Mouse (Mus musculus): ENCODE measurements around the gene Laptm5.

The Laptm5 gene

DNA sequence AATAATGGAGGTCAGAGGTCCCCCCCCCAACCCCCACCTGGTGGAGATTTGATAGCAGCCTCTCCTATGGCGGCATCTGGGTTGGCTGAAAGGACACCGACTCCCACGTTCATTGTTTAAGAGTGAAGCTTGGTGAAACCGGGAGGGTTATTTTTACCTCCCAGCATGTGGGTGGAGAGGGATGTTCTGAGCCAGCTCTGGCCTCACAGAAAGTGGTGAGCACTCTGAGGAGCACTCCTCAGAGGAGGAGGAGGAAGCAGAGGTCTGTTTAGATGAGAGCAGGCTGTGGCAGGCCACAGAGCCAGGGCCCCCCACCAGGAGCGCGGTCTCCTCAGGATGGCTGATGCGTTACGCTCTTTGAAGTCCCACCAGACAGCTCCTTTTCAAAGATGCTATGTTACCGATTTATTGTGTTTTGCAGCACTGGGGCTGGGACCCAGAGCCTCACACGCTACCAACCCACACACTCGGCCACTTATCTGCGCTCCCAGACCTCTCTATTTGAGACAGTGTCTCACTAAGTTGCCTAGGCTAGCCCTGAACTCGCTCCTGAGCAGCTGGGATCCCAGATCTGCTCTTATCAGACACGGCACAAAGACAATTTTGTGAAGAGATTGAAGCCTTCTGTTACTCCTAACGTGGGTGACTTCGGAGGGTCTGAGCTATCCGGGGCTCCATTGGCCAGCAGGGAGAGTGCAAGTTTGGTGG is 3.6 kb upstream of the Laptm5 start:
- ChIA-PET POLR2A (interaction anchor here in 3 of 4 experiments (0.5 to 13.1 kb wide), 17 partner anchors 9 to 600 kb away, joined by 3 to 219 read pairs (median 4); partner anchors contain the start of genes Fabp3 (in 1 of the 3), Gm10570 (in 1 of the 3) and Matn1 (in 1 of the 3)), CTCF (interaction anchor here (0.6 to 1.4 kb wide), 7 partner anchors 10 to 38 kb away, joined by 3 to 7 read pairs (median 5); no protein-coding TSS in a partner anchor)

- POLR2A ChIA-PET = interaction anchor here in 3 of 4 experiments (0.5 to 13.1 kb wide), 17 partner anchors 8 to 1292 kb away, joined by 3 to 219 read pairs (median 3); partner anchors contain the start of genes Matn1 (in 2 of the 3) and Zcchc17 (in 1 of the 3)
- CTCF ChIA-PET = interaction anchor here (0.5 to 1.0 kb wide), 13 partner anchors 8 to 1857 kb away, joined by 3 to 11 read pairs (median 3); no protein-coding TSS in a partner anchor
These were observed 2.3 kb upstream of the Laptm5 start for GRCm38 (mm10) chr4:130910666-130911065.

DNA sequence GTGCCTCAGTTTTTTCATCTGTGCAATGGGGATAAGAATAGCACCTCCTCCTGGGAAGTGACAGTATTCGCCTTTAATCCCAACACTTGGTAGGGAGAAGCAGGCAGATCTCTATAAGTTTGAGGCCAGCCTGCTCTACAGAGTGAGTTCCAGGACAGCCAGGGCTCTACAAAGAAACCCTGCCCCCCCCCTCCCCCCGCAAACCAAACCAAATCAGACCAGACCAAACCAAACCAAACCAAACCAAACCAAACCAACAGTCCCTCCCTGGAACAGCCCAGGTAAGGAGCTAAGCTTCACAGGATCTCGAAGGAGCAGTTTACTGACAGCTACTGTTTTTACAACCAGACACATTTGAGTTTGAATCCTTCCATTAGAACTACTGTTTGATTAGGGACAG is 299 bp upstream of the Laptm5 start:
- POLR2A ChIA-PET = interaction anchor here (0.6 to 13.1 kb wide), 25 partner anchors 9 to 1440 kb away, joined by 3 to 219 read pairs (median 4); partner anchors contain the start of gene Matn1 (in 2 of the 4)
- CTCF ChIA-PET = interaction anchor here (0.6 to 1.6 kb wide), 7 partner anchors 12 to 252 kb away, joined by 3 to 11 read pairs (median 3); partner anchors contain the start of gene Matn1 (in 1 of the 4)

DNA sequence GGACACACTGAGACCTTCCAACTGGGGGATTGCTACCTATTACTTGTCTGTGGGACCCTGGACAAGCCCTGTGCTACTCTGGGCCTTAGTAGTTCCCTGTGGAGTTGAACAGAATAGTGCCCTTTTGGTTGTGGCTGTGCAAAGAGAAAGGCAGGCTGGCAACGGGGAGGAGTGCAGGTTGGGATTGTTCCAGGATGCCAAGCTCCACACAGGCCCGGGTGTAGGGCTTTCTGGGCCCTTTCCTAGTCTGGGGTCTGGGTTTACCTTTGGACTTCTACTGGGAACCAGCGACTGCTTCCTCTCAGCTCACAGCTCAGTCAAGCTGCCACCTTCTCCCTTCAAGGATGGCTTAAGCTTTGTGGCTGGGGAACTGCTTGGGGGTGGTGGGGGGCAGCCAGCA is 586 bp downstream of the Laptm5 start:
- CTCF ChIA-PET = interaction anchor here in 3 of 4 experiments (0.6 to 1.6 kb wide), 5 partner anchors 16 to 281 kb away, joined by 4 to 6 read pairs (median 4); partner anchors contain the start of gene Matn1 (in 1 of the 3)
- POLR2A ChIA-PET = interaction anchor here (0.6 to 13.1 kb wide), 35 partner anchors 8 to 961 kb away, joined by 3 to 219 read pairs (median 4); partner anchors contain the start of genes Matn1 (in 2 of the 4) and Sdc3 (in 1 of the 4)

DNA sequence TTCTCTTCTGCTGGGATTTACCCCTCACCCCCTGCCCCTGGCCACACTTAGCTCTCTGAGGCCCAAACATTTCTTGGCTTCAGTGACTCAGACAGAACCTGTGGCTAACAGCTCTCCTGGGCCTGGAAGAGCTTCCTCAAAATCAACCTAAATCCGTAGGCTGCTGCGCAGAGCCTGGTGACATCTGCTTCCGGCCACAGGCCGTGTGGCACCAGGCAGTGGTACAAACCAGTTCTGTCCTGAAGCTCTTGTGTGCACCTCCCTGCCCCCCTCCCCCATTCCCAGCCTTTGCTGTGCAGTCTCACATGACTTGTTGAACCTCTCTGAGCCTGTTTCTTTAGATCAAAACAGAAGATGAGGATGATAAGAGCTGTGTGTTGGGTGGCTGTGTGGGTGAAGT is 1.1 kb downstream of the Laptm5 start:
- CTCF ChIA-PET = interaction anchor here in 2 of 4 experiments (0.6 to 1.6 kb wide), 4 partner anchors 17 to 32 kb away, joined by 3 to 6 read pairs (median 4); partner anchors contain the start of gene Matn1 (in 1 of the 2)
- POLR2A ChIA-PET = interaction anchor here (0.6 to 13.1 kb wide), 38 partner anchors 7 to 1930 kb away, joined by 3 to 219 read pairs (median 4); partner anchors contain the start of genes Matn1 (in 2 of the 4) and Sdc3 (in 1 of the 4)

GRCm38 (mm10) chr4:130914527-130914926 is 1.6 kb downstream of the Laptm5 start:
- POLR2A ChIA-PET = interaction anchor here (0.6 to 13.1 kb wide), 36 partner anchors 7 to 1930 kb away, joined by 3 to 219 read pairs (median 3); partner anchors contain the start of genes Matn1 (in 1 of the 4) and Sdc3 (in 1 of the 4)

GRCm38 (mm10) chr4:130915006-130915667 is 2.2 kb downstream of the Laptm5 start:
- ChIA-PET CTCF (interaction anchor here in 1 of 4 experiments (0.7 kb wide), 1 partner anchor 10 kb away, joined by 3 read pairs; no protein-coding TSS in a partner anchor), POLR2A (interaction anchor here in 2 of 4 experiments (0.8 to 13.1 kb wide), 19 partner anchors 8 to 610 kb away, joined by 3 to 219 read pairs (median 4); partner anchors contain the start of gene Matn1 (in 1 of the 2))

More at GRCm38 (mm10) chr4:130914527-130914926, 1.6 kb downstream of the Laptm5 start:
- CTCF ChIA-PET = interaction anchor here in 2 of 4 experiments (0.6 to 1.6 kb wide), 5 partner anchors 11 to 32 kb away, joined by 3 to 6 read pairs (median 4); partner anchors contain the start of gene Matn1 (in 1 of the 2)

- ChIA-PET POLR2A (interaction anchor here in 2 of 4 experiments (1.1 to 13.1 kb wide), 5 partner anchors 7 to 395 kb away, joined by 3 to 219 read pairs (median 12); no protein-coding TSS in a partner anchor), CTCF (no interaction called here)
These were observed 2.7 kb downstream of the Laptm5 start for GRCm38 (mm10) chr4:130915668-130916035.

GRCm38 (mm10) chr4:130916639-130917038 is 3.7 kb downstream of the Laptm5 start:
- POLR2A ChIA-PET = interaction anchor here in 1 of 4 experiments (1.2 to 13.1 kb wide), 5 partner anchors 6 to 396 kb away, joined by 3 to 219 read pairs (median 7); partner anchors contain the start of gene Laptm5
- CTCF ChIA-PET = interaction anchor here in 1 of 4 experiments (0.7 kb wide), 1 partner anchor 462 kb away, joined by 3 read pairs; no protein-coding TSS in a partner anchor

DNA sequence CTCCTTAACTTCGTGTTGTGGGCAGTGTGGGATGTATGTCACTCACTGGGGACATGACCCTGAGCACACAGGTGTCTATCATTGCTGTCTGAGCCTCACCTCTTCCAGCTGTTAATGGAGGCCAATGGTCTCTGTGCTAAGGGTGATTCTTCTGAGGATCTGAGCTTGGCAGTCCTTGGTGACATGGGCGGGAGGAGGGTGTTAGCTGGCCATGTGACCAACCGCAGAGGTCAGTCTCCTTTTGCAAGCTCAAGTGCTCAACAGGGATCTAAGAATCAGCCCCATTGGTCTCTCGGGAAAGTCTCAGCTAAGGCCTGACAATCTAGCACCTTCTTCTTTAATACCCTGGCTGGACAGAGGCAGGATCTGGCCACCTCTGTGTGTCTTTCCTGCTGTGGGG is 4.6 kb downstream of the Laptm5 start:
- POLR2A ChIA-PET = interaction anchor here in 2 of 4 experiments (0.5 to 12.5 kb wide), 10 partner anchors 7 to 610 kb away, joined by 3 to 219 read pairs (median 4); partner anchors contain the start of gene Laptm5 (in 1 of the 2)
- CTCF ChIA-PET = interaction anchor here in 3 of 4 experiments (0.6 to 0.7 kb wide), 3 partner anchors 39 to 461 kb away, joined by 3 read pairs; no protein-coding TSS in a partner anchor

DNA sequence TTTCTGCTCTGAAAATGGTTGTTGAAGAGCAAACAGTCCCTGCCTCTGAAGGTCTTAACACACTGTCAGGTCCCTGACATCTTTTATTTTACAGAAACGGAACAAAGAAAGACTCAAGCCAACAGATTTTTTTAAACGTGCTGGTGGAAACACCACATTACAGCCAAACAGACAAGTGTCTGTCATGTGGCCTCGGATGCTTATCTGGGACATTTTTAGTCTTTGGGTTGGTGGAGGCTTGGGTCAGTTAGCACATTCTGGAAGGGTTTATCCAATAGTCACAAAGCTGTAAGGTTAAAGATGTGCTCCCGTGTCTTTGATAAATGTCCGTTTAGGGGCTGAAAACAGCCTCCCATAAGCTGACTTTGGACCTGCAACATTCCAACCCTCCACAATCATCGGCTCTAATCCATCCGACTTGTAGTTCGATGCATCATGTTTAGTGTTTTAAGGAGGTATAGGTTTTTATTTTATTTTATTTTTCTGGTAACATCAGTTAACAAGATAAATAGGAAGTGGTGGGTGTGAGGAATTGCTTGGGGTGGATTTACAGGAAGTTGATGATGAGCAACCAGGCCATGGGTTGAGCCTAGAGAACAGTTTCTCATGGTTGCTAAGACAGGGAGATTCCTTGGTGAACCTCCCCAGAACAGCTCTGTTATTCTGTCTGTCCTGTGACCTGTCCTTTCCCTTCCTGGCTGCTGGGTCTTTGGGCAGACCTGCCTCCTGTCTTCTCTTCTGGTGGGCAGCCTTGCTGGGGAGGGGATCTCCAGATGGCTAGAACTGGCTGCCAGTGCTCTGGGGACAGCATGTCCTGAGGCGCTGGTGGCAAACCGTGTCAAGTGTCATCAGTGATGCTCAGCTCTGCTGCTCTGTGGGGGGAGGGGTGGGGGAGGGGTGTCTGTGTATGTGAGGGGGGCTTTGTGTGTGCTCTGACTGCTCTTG is 6.2 kb downstream of the Laptm5 start:
- CTCF ChIA-PET = interaction anchor here in 2 of 4 experiments (0.6 to 2.3 kb wide), 4 partner anchors 8 to 27 kb away, joined by 3 to 10 read pairs (median 4); no protein-coding TSS in a partner anchor

DNA sequence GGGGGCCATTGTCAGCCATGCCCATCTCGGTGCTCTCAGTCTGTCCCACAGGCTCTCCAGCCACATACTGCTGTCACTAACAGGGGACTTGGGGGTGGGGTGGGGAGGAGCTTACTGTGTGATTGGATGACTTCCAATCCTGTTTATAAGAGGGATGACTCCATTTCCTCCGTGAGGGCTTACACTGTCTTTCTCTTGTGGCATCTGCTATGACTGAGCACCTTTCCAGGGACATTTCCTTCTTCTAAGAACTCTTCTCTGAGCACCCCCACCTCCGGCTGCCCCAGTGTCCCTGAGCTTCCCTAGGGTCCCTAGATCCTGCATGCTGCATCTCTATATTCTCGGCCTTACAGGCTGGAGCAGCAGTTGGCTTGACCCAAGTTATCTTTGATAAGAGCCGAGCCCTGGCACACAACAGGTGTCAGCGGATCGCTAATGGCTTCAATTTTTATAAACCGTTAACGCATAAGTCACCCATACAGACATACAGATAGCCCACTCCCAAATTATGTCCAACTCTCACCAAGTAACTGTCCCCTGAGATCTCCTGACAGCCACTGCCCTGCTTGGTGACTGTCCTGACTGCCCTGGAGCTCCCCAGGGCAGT is 6.9 kb downstream of the Laptm5 start:
- CTCF ChIA-PET = interaction anchor here in 2 of 4 experiments (0.6 to 2.3 kb wide), 4 partner anchors 9 to 27 kb away, joined by 3 to 10 read pairs (median 4); no protein-coding TSS in a partner anchor
- POLR2A ChIA-PET = interaction anchor here in 3 of 4 experiments (0.7 to 12.5 kb wide), 22 partner anchors 8 to 612 kb away, joined by 3 to 219 read pairs (median 7); partner anchors contain the start of genes Laptm5 (in 2 of the 3), Fabp3 (in 1 of the 3), Gm10570 (in 1 of the 3) and Matn1 (in 1 of the 3)

More for the DNA sequence above, 6.2 kb downstream of the Laptm5 start:
- POLR2A ChIA-PET = interaction anchor here in 3 of 4 experiments (0.7 to 12.5 kb wide), 23 partner anchors 7 to 611 kb away, joined by 3 to 219 read pairs (median 5); partner anchors contain the start of genes Laptm5 (in 2 of the 3), Fabp3 (in 1 of the 3), Gm10570 (in 1 of the 3) and Matn1 (in 1 of the 3)

GRCm38 (mm10) chr4:130920951-130921693 is 8.2 kb downstream of the Laptm5 start:
- ChIA-PET CTCF (interaction anchor here (0.6 to 2.3 kb wide), 8 partner anchors 12 to 1847 kb away, joined by 3 to 10 read pairs (median 4); no protein-coding TSS in a partner anchor), POLR2A (interaction anchor here in 3 of 4 experiments (0.6 to 12.5 kb wide), 38 partner anchors 8 to 953 kb away, joined by 3 to 219 read pairs (median 4); partner anchors contain the start of genes Laptm5 (in 3 of the 3), Snrnp40 (in 2 of the 3), Zcchc17 (in 2 of the 3) and Fabp3 (in 1 of the 3))

GRCm38 (mm10) chr4:130921986-130922385 is 9.1 kb downstream of the Laptm5 start:
- POLR2A ChIA-PET = interaction anchor here (0.6 to 12.5 kb wide), 38 partner anchors 8 to 1232 kb away, joined by 3 to 219 read pairs (median 4); partner anchors contain the start of genes Laptm5 (in 3 of the 4), Snrnp40 (in 2 of the 4), Zcchc17 (in 2 of the 4) and Fabp3 (in 1 of the 4)
- CTCF ChIA-PET = interaction anchor here in 3 of 4 experiments (0.6 to 2.3 kb wide), 4 partner anchors 13 to 29 kb away, joined by 3 to 10 read pairs (median 4); no protein-coding TSS in a partner anchor
